Mouse (Mus musculus): ENCODE results near the gene Atr.

DNA sequence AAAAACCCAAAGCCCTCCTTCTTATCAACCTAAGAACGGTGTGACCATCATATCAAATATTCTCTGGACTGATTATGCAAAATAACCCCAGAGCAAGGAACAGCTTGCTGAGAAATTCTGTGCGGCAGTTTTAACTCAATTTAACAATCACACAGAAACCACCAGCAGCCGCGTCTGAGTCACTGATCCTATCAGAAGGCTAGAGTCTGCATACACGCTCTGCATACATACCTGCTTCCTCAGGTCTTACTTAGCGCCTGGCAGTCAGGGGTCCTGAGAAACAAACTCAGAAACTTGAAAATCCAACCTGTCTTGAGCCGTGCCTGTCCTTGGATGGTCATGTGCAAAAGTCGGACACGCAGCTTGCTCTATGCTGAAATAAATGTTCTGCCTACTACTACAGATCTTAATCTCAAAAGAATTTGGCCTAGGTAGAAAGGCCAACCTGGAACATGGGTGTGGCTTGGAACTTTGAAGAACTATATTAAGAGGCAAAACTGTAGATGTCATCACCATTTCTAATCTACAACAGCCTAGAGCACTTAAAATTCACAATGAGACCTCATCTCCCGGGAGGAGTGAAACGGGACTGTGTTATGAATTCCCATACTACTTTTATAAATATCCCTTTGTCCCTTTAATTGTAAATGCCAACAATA, 42.3 kb upstream of the Atr start:
- no peak for TF ChIP-seq ZNF384 (IDR thresholded peaks at IDR 0.05; ENCODE audit: low read depth, low read length)
- TF ChIP-seq HCFC1 (IDR thresholded peaks at IDR 0.05; ENCODE audit: borderline replicate concordance, insufficient read depth, low read length) = no peak
- no peak for TF ChIP-seq ZC3H11A (IDR thresholded peaks at IDR 0.05; ENCODE audit: borderline replicate concordance, low read depth, low read length)
- TF ChIP-seq CHD2 (IDR thresholded peaks at IDR 0.05; ENCODE audit: low read depth, low read length) = no peak
